Mouse (Mus musculus): ENCODE data around the gene Btbd35f7. TPM values are rescaled to one million over a fixed set of nuclear protein-coding genes. Genes with fewer than 3 reads are reported as not detected.
"Not testable (repeated sequence)": the region's sequence is repeated elsewhere in the genome, so short reads cannot be mapped to it uniquely, and the experiment has no call there.

Gene Btbd35f7
- polyA plus RNA-seq (2015; fragmentation: Nextera tagmentation; extraction: Ambion mirVana), result not detected in 2 replicates

DNA sequence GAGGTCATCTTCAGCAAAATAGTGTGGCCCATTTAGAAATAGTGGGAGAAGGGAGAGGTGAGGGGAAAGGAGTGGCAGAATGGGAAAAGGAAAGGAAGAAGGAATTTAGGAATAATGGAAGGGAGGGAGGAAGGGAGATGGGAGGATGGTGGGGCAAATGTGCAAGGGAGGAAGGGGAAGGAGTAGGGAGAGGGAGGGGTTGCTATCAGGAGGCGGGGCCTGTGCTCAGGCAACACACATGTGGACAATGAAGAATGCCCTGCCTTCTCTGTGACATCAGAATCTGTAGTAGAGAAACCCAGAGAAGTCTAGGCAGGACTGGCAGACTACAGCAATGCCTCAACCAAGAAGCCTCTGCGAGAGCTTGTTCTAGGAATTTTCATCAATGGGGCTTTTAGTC lies at the start of gene Btbd35f7:
Btbd35f7 (plus strand) TSS at position 301 of the 400 bp plus-strand sequence.
- H3K4me1 ChIP-seq (replicated peaks; ENCODE audit: control insufficient read depth, insufficient read depth); H3K9ac ChIP-seq (ENCODE audit: low read length); ATAC-seq (ENCODE audit: low FRiP score, low TSS enrichment); H3K27ac ChIP-seq (replicated peaks); H3K4me2 ChIP-seq (replicated peaks; ENCODE audit: low read depth); H3K4me3 ChIP-seq (ENCODE audit: low read depth, low read length); H3K9me3 ChIP-seq (ENCODE audit: control insufficient read depth, low read length); DNase-seq (ENCODE audit: low spot score); H3K27me3 ChIP-seq (ENCODE audit: control insufficient read depth, insufficient read depth, low read length); H3K36me3 ChIP-seq (ENCODE audit: control insufficient read depth, insufficient read depth, low read length): not testable (repeated sequence)
- no CpG with 5 or more reads among the region's 2 CpGs for WGBS

Other genes with a start within 250 kb of the Btbd35f7 start
- gene Mycs, start 199.8 kb upstream of the Btbd35f7 start, polyA plus RNA-seq (2015; fragmentation: Nextera tagmentation; extraction: Ambion mirVana), result not detected in 2 replicates